Mouse (Mus musculus) midbrain, embryonic 16.5 days (tissue): ENCODE results near the gene Amz1. TPM values are rescaled to one million over a fixed set of nuclear protein-coding genes. Genes with fewer than 3 reads are reported as not detected.

Experiments used
- ATAC-seq: fragments of 200-750 bp; cut with Nextera tagmentation; 2 replicates; pipeline ENCODE4 v1.8.0; 2017; ENCODE audit warnings: moderate TSS enrichment
- H3K27ac ChIP-seq: fragments of 300-500 bp; sonication (generic); 2 replicates; pipeline ENCODE4 v1.5.1; 2014; ENCODE audit warnings: mild to moderate bottlenecking, low read length, mixed read lengths
- H3K27me3 ChIP-seq: fragments of 300-500 bp; sonication (generic); 2 replicates; pipeline ENCODE4 v1.6.1; 2014; ENCODE audit warnings: low read depth, low read length, mixed read lengths; ENCODE audit not compliant: control insufficient read depth, insufficient read depth
- H3K36me3 ChIP-seq: fragments of 300-500 bp; sonication (generic); 2 replicates; pipeline ENCODE4 v1.6.1; 2014; ENCODE audit warnings: mild to moderate bottlenecking, low read length, moderate library complexity, mixed read lengths; ENCODE audit not compliant: control insufficient read depth, insufficient read depth
- H3K4me1 ChIP-seq: fragments of 300-500 bp; sonication (generic); 2 replicates; pipeline ENCODE4 v1.6.1; 2014; ENCODE audit warnings: mild to moderate bottlenecking, low read length, mixed read lengths; ENCODE audit not compliant: control insufficient read depth, insufficient read depth
- H3K4me2 ChIP-seq: fragments of 300-500 bp; sonication (generic); 2 replicates; pipeline ENCODE4 v1.6.1; 2014; ENCODE audit warnings: mild to moderate bottlenecking, low read length, mixed read lengths
- H3K4me3 ChIP-seq: fragments of 300-500 bp; sonication (generic); 2 replicates; pipeline ENCODE4 v1.5.1; 2014; ENCODE audit warnings: low read depth, mild to moderate bottlenecking, low read length, moderate library complexity, mixed read lengths
- H3K9ac ChIP-seq: fragments of 300-500 bp; sonication (generic); 2 replicates; pipeline ENCODE4 v1.6.1; 2014; ENCODE audit warnings: low read depth, low read length, mixed read lengths
- H3K9me3 ChIP-seq: fragments of 300-500 bp; sonication (generic); replicated peaks from 2 replicates; pipeline ENCODE4 v1.6.1; 2014; ENCODE audit warnings: mild to moderate bottlenecking, low read length, mixed read lengths; ENCODE audit not compliant: control insufficient read depth, poor library complexity, severe bottlenecking
- WGBS: fragments of 180-500 bp; shearing (Covaris S2); extraction: QIAGEN DNeasy Blood & Tissue Kit; methylation state at CpG from one replicate; pipeline ENCODE4 v1.1.7; 2014; 5-methylcytosine and 5-hydroxymethylcytosine counted together
- polyA plus RNA-seq: library from polyadenylated mRNA; unstranded; fragments of >200 nt; fragmentation: Nextera tagmentation; extraction: Ambion mirVana; gene quantifications from 2 replicates; pipeline ENCODE4 v1.2.1, GENCODE M21; 2015

Gene Amz1
- polyA plus RNA-seq, 1 experiment from 2014 or later = 11.6 TPM

DNA sequence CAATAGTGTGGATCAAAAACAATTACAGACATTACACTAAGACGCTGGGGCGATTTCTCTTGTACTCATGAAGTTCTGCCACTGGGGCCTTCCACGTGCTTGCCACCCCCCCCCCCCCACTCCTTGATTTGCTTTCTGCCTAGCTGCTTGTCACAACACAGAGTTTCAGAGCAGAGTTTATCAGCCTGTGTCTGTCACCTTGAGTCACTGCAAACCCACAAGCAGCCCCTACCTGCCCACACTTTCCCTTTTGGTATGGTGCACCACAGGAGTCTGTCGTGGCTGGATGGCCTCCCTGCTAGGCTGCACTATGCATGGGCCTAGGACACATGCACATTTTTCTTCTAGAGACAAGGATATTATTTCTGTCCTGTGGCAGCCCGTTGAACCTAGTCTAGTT lies 74.8 kb downstream of the Amz1 start:
- peaks cover 16% of the 10 kb centered on the region for H3K4me1 ChIP-seq
- 83% methylated on average over 5 of the region's 5 CpGs for WGBS
- no peaks in the 10 kb centered on the region for H3K36me3 ChIP-seq
- H3K27me3 ChIP-seq = no peaks in the 10 kb centered on the region
- H3K27ac ChIP-seq = no peak overlapping the region
- H3K9me3 ChIP-seq = no peaks in the 10 kb centered on the region
- H3K4me3 ChIP-seq = no peak overlapping the region
- ATAC-seq = no peak
- no peak overlapping the region for H3K4me2 ChIP-seq
- H3K9ac ChIP-seq = no peak overlapping the region

GRCm38 (mm10) chr5:140799190-140799589 lies 75.3 kb downstream of the Amz1 start:
- Histone ChIP-seq H3K36me3 (no peaks in the 10 kb centered on the region), H3K27me3 (no peaks in the 10 kb centered on the region), H3K4me1 (peaks cover 16% of the 10 kb centered on the region), H3K9me3 (no peaks in the 10 kb centered on the region), H3K4me2 (no peak overlapping the region), H3K9ac (no peak overlapping the region), H3K27ac (no peak overlapping the region), H3K4me3 (no peak overlapping the region)
- ATAC-seq = no peak
- 40% methylated on average over 2 of the region's 2 CpGs for WGBS

DNA sequence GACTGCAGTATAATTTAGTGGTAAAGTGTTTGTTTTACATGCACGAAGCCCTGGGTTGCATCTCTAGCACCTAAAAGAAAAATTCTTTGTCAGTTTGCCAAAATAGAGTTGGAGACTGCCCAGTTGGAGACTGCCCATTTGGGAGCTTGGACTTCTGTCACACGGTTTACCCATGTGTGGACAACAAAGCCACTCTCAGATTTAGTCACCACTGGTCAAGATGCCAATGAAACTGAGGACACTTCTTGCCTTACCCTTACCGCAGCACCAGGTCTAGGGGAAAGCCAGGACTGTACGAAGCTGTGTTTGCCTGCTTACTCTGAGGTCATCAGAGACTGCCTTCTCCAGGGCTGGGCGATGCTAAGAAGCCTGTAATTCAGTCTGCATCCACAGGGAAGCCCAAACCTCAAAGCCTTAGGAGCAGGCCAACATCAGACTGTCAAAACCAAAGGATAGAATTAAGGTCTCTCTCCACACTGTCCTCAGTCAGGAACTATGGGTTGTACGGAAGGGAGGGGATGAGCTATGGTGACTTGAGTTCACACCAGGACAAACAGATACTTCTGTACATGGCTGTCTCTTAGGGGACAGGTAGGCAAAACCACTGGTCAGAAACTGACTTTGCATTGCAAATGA lies 76.5 kb downstream of the Amz1 start:
- H3K4me1 ChIP-seq = peaks cover 12% of the 10 kb centered on the region
- H3K36me3 ChIP-seq = no peaks in the 10 kb centered on the region
- WGBS = 84% methylated on average over 6 of the region's 6 CpGs
- no peak overlapping the region for H3K4me2 ChIP-seq
- H3K27ac ChIP-seq = no peak overlapping the region
- 0 out of 2 replicates have a peak, but pooled peaks have one; percentile 28 for ATAC-seq
- no peak overlapping the region for H3K4me3 ChIP-seq
- H3K27me3 ChIP-seq = no peaks in the 10 kb centered on the region
- H3K9me3 ChIP-seq = no peaks in the 10 kb centered on the region
- H3K9ac ChIP-seq = no peak overlapping the region

DNA sequence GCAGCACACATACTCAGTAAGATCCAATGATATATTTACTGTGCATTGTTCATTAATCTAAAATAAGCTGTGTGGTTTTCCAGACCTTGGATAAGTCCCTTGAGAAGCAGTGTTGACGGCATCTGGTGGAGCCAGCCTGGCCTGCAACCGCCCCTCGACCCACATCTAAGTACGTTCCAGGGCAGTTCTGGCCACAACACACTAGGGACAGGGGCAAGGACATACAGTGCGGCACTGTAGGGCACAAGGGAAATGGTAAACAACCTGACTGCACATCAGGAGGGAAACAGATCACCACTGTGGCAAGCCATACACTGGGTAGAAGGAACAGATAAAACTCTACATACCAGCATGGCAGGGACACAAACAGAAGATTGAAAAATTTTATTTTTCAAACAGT lies 77.9 kb downstream of the Amz1 start:
- WGBS = 74% methylated on average over 5 of the region's 5 CpGs
- Histone ChIP-seq H3K27ac (no peak overlapping the region), H3K4me3 (no peak overlapping the region), H3K9ac (no peak overlapping the region), H3K36me3 (no peaks in the 10 kb centered on the region), H3K27me3 (no peaks in the 10 kb centered on the region), H3K9me3 (no peaks in the 10 kb centered on the region), H3K4me1 (peaks cover 12% of the 10 kb centered on the region), H3K4me2 (no peak overlapping the region)
- ATAC-seq = no peak

DNA sequence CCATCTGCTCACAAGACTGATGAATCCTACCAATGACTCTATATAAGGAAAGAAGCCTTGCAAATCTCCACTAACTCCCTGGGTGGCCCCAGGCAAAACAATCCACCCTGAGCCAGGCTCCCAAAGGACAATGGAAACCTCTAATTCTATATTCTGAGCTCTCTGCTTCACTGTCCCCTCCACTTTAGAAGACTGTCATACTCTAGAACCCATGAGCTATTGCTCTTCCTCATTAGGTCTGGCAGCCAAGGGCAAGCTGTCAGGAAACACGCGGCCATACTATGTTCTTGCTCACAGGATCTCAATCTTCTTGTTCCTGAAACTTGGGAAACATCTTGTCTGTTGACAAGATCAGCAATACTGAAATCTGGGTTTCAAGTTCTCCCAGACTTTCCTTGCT lies 82.3 kb downstream of the Amz1 start:
- ATAC-seq = no peak
- H3K9me3 ChIP-seq = no peaks in the 10 kb centered on the region
- no peak overlapping the region for H3K4me3 ChIP-seq
- peaks cover 12% of the 10 kb centered on the region for H3K4me1 ChIP-seq
- no peak overlapping the region for H3K27ac ChIP-seq
- no peak overlapping the region for H3K4me2 ChIP-seq
- H3K9ac ChIP-seq = no peak overlapping the region
- no peaks in the 10 kb centered on the region for H3K27me3 ChIP-seq
- WGBS = 89% methylated on average over 2 of the region's 2 CpGs
- H3K36me3 ChIP-seq = no peaks in the 10 kb centered on the region

GRCm38 (mm10) chr5:140806939-140807338 lies 83.0 kb downstream of the Amz1 start:
- Histone ChIP-seq H3K4me2 (no peak overlapping the region), H3K4me1 (peaks cover 12% of the 10 kb centered on the region), H3K27me3 (no peaks in the 10 kb centered on the region), H3K36me3 (no peaks in the 10 kb centered on the region), H3K27ac (no peak overlapping the region; the same call in 1 of the 2 replicates), H3K4me3 (no peak overlapping the region), H3K9me3 (no peaks in the 10 kb centered on the region), H3K9ac (no peak overlapping the region)
- no peak for ATAC-seq
- WGBS = 48% methylated on average over 2 of the region's 2 CpGs

Other genes with a start within 250 kb of the Amz1 start
- gene Chst12, start 218.6 kb upstream of the Amz1 start, polyA plus RNA-seq = 25.5 and 30.6 TPM in 2 replicates
- 0.43 TPM in 1 of 2 replicates, not detected in the other for gene Grifin, start 159.1 kb upstream of the Amz1 start, polyA plus RNA-seq
- 18.4 and 23.1 TPM in 2 replicates for gene Lfng, start 116.8 kb upstream of the Amz1 start, polyA plus RNA-seq
- 56.0 and 61.5 TPM in 2 replicates for gene Ttyh3, start 75.1 kb upstream of the Amz1 start, polyA plus RNA-seq
- gene Iqce, start 21.7 kb upstream of the Amz1 start, polyA plus RNA-seq = 30.5 and 31.5 TPM in 2 replicates
- gene Brat1, start 19.1 kb upstream of the Amz1 start, polyA plus RNA-seq = 21.8 and 24.8 TPM in 2 replicates
- 9.3 and 11.0 TPM in 2 replicates for gene Gna12, start 106.3 kb downstream of the Amz1 start, polyA plus RNA-seq